Mouse (Mus musculus) cerebellum, adult 2 months (tissue): Measurements from ENCODE around the gene Smtn.

Experiments
- CTCF ChIP-seq: fragments of 200-500 bp; IDR thresholded peaks from 2 replicates; pipeline ENCODE4 v1.5.1; 2011; ENCODE audit warnings: low read depth, mild to moderate bottlenecking, control low read depth, low read length, moderate library complexity, borderline replicate concordance; ENCODE audit not compliant: insufficient read depth
- POLR2A ChIP-seq: fragments of 200-500 bp; IDR thresholded peaks from 2 replicates; pipeline ENCODE4 v1.6.1; 2011; ENCODE audit warnings: low read length, control low read depth, borderline replicate concordance; ENCODE audit not compliant: insufficient read depth

DNA sequence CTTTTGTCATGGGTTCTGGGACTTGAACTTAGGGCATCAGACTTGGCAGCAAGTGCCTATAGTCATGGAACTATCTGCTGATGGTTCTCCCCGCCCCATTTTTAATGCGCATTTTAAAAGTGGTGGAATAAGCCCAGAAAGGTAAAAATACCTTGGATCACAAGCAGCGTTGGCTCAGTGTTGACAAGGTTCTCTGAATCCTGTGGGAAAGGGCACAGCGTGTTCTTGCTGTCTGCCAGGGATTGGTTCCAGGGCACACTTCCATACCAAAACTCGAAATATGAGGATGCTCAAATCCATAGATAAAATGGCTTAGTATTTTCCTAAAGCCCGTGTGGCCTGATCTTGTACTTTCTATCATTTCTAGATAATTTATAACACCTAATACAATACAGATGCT, 27.1 kb downstream of the Smtn start:
- TF ChIP-seq POLR2A (no peak), CTCF (no peak)
